Mouse (Mus musculus) midbrain, embryonic 15.5 days (tissue): Measurements from ENCODE around the gene Efr3b. TPM values are rescaled to one million over a fixed set of nuclear protein-coding genes. Genes with fewer than 3 reads are reported as not detected.
A peak's percentile ranks its signal among the peaks of the same experiment; 100 is the strongest.

Experiments
- ATAC-seq: fragments of 200-750 bp; cut with Nextera tagmentation; replicated peaks from 2 replicates; pipeline ENCODE4 v1.8.0; 2017; ENCODE audit warnings: moderate TSS enrichment
- H3K27ac ChIP-seq: fragments of 300-500 bp; sonication (generic); 2 replicates; pipeline ENCODE4 v1.5.1; 2015; ENCODE audit warnings: mild to moderate bottlenecking, inconsistent platforms
- H3K27me3 ChIP-seq: fragments of 300-500 bp; sonication (generic); replicated peaks from 2 replicates; pipeline ENCODE4 v1.6.1; 2015; ENCODE audit warnings: inconsistent platforms
- H3K36me3 ChIP-seq: fragments of 300-500 bp; sonication (generic); replicated peaks from 2 replicates; pipeline ENCODE4 v1.6.1; 2015; ENCODE audit warnings: inconsistent platforms
- H3K4me1 ChIP-seq: fragments of 300-500 bp; sonication (generic); 2 replicates; pipeline ENCODE4 v1.6.1; 2015; ENCODE audit warnings: inconsistent platforms
- H3K4me2 ChIP-seq: fragments of 300-500 bp; sonication (generic); 2 replicates; pipeline ENCODE4 v1.6.1; 2015; ENCODE audit warnings: inconsistent platforms, mild to moderate bottlenecking, moderate library complexity
- H3K4me3 ChIP-seq: fragments of 300-500 bp; sonication (generic); 2 replicates; pipeline ENCODE4 v1.5.1; 2015; ENCODE audit warnings: mild to moderate bottlenecking, inconsistent platforms
- H3K9ac ChIP-seq: fragments of 300-500 bp; sonication (generic); 2 replicates; pipeline ENCODE4 v1.6.1; 2015; ENCODE audit warnings: mild to moderate bottlenecking, inconsistent platforms
- H3K9me3 ChIP-seq: fragments of 300-500 bp; sonication (generic); 2 replicates; pipeline ENCODE4 v1.6.1; 2016; ENCODE audit warnings: inconsistent platforms
- WGBS: fragments of 180-500 bp; shearing (Covaris S2); methylation state at CpG from one replicate; pipeline ENCODE4 v1.1.7; 2015; ENCODE audit warnings: mixed read lengths; 5-methylcytosine and 5-hydroxymethylcytosine counted together
- polyA plus RNA-seq: library from polyadenylated mRNA; unstranded; fragments of >200 nt; fragmentation: Nextera tagmentation; extraction: Ambion mirVana; gene quantifications from 2 replicates; pipeline ENCODE4 v1.2.1, GENCODE M21; 2015

Efr3b gene
- polyA plus RNA-seq, 1 experiment from 2014 or later = 51.7 TPM

DNA sequence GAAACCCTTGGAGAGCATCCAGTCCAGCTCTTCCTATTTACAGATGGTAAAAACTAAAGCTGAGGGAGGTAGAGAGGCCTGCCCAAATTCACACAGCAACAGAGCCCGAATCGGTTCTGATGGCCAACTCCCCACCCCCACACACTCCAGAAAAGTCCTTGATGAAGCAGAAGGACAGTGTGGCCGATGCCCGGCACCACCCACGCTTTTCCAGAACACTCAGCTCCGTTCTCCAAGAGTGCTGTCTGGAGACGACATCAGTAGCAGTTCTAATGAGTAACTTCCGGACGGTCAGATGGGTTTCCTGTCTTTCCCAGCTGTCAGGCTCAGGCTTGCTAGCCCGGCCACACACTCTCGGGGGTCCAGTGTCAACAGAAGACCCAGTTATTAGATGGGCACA, 10.2 kb downstream of the Efr3b start:
- no peaks in the 10 kb centered on the region for H3K27me3 ChIP-seq
- 88% methylated on average over 11 of the region's 11 CpGs for WGBS
- no peak overlapping the region for H3K4me2 ChIP-seq
- H3K4me1 ChIP-seq = peaks cover 3% of the 10 kb centered on the region; the same call in 1 of the 2 replicates
- no peak overlapping the region for H3K27ac ChIP-seq
- no peak overlapping the region for H3K9ac ChIP-seq
- no peaks in the 10 kb centered on the region for H3K9me3 ChIP-seq
- no peaks in the 10 kb centered on the region for H3K36me3 ChIP-seq
- no peak overlapping the region for H3K4me3 ChIP-seq
- no peak for ATAC-seq

DNA sequence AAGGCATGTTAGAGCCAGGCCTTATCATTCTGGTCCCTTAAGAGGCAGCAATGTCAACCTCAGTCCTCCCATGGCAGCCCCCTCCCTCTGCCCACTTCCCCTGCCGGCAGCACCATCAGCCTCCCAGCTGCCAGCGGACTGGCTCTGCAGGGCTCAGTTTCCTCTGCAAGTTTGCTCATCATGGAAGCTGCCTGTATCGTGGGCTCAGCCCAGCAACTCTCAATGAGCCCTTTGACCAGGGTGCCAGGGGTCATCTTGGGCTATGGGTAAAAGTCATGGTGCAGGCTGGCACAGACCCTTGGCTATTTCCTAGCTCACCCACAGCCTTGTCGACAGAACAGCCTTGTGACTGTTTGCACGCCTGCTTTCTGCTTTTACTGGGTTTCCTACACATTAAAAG, 14.4 kb downstream of the Efr3b start:
- H3K36me3 ChIP-seq = no peaks in the 10 kb centered on the region
- no peak overlapping the region for H3K9ac ChIP-seq
- H3K4me2 ChIP-seq = no peak overlapping the region
- no peaks in the 10 kb centered on the region for H3K27me3 ChIP-seq
- WGBS = 78% methylated on average over 5 of the region's 5 CpGs
- H3K4me1 ChIP-seq = peaks cover 8% of the 10 kb centered on the region; the same call in 1 of the 2 replicates
- no peak overlapping the region for H3K27ac ChIP-seq
- H3K9me3 ChIP-seq = no peaks in the 10 kb centered on the region
- ATAC-seq = no peak
- no peak overlapping the region for H3K4me3 ChIP-seq

GRCm38 (mm10) chr12:4023501-4023900, 15.2 kb downstream of the Efr3b start:
- Histone ChIP-seq H3K27me3 (no peaks in the 10 kb centered on the region), H3K36me3 (no peaks in the 10 kb centered on the region), H3K9ac (no peak overlapping the region), H3K4me2 (no peak overlapping the region), H3K4me3 (no peak overlapping the region), H3K9me3 (no peaks in the 10 kb centered on the region), H3K27ac (no peak overlapping the region), H3K4me1 (peaks cover 8% of the 10 kb centered on the region; the same call in 1 of the 2 replicates)
- WGBS = 96% methylated on average over 14 of the region's 14 CpGs
- no peak for ATAC-seq

DNA sequence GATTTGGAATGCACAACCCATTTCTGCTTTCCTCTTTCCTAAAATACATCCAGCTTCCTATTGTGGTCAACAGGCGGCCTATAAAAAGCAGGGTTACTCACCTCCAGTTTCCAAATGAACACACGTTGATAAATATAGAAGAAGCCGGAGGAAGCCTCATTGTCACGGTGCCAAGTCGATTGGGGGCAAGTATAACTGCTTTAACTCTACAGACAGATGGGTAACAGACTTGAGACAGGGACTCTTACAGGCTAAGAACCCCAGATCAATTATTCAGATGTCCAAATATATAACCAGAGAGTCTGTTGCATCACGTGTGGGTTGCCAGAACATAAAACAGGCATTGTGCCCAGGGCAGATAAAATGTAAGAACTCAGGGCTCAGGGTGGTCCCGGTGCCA, 15.9 kb downstream of the Efr3b start:
- H3K4me2 ChIP-seq = no peak overlapping the region
- H3K9me3 ChIP-seq = no peaks in the 10 kb centered on the region
- H3K36me3 ChIP-seq = no peaks in the 10 kb centered on the region
- 81% methylated on average over 7 of the region's 7 CpGs for whole genome bisulfite sequencing
- H3K27ac ChIP-seq = no peak overlapping the region
- H3K27me3 ChIP-seq = no peaks in the 10 kb centered on the region
- no peak overlapping the region for H3K9ac ChIP-seq
- H3K4me1 ChIP-seq = peaks cover 8% of the 10 kb centered on the region; the same call in 1 of the 2 replicates
- ATAC-seq = no peak
- no peak overlapping the region for H3K4me3 ChIP-seq

- H3K9me3 ChIP-seq = no peaks in the 10 kb centered on the region
- no peak overlapping the region for H3K4me2 ChIP-seq
- peaks cover 8% of the 10 kb centered on the region; the same call in 1 of the 2 replicates for H3K4me1 ChIP-seq
- WGBS = 35% methylated on average over 8 of the region's 8 CpGs
- no peak overlapping the region for H3K4me3 ChIP-seq
- no peaks in the 10 kb centered on the region for H3K36me3 ChIP-seq
- no peak overlapping the region for H3K9ac ChIP-seq
- peak overlapping the region; percentile 10; the same call in 1 of the 2 replicates for H3K27ac ChIP-seq
- no peaks in the 10 kb centered on the region for H3K27me3 ChIP-seq
- ATAC-seq = peak; percentile 55
Measured at GRCm38 (mm10) chr12:4020505-4020904, 18.2 kb downstream of the Efr3b start.

- H3K9me3 ChIP-seq = no peaks in the 10 kb centered on the region
- no peaks in the 10 kb centered on the region for H3K27me3 ChIP-seq
- no peak overlapping the region for H3K4me2 ChIP-seq
- no peak overlapping the region for H3K9ac ChIP-seq
- no peaks in the 10 kb centered on the region for H3K36me3 ChIP-seq
- peaks cover 5% of the 10 kb centered on the region; the same call in 1 of the 2 replicates for H3K4me1 ChIP-seq
- ATAC-seq = no peak
- WGBS = 44% methylated on average over 7 of the region's 7 CpGs
- no peak overlapping the region for H3K4me3 ChIP-seq
- no peak overlapping the region for H3K27ac ChIP-seq
Measured at GRCm38 (mm10) chr12:4016321-4016720, 22.4 kb downstream of the Efr3b start.

DNA sequence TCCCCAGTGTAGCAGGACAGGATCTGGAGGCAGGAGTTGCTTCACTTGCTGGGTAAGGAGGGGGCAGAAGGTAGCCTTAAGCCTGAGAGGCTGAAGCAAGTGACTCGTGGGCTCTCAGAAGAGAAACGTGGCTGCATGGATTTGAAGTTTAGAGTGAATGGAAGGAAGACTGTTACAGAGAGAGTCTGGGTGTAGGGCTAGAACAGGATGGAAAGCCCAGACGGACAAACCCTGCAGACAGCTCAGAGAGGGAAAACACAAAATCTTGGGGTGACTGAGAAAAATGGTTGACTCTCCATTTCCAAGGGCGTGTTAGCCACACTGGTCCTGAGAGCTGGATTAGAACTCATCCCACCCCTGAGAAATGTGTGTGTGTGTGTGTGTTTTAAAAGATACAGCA, 23.0 kb downstream of the Efr3b start:
- 80% methylated on average over 4 of the region's 4 CpGs for WGBS
- no peaks in the 10 kb centered on the region for H3K9me3 ChIP-seq
- H3K27me3 ChIP-seq = no peaks in the 10 kb centered on the region
- H3K4me2 ChIP-seq = no peak overlapping the region
- peaks cover 5% of the 10 kb centered on the region; the same call in 1 of the 2 replicates for H3K4me1 ChIP-seq
- no peak overlapping the region for H3K4me3 ChIP-seq
- H3K36me3 ChIP-seq = no peaks in the 10 kb centered on the region
- no peak overlapping the region for H3K27ac ChIP-seq
- ATAC-seq = no peak
- H3K9ac ChIP-seq = no peak overlapping the region

DNA sequence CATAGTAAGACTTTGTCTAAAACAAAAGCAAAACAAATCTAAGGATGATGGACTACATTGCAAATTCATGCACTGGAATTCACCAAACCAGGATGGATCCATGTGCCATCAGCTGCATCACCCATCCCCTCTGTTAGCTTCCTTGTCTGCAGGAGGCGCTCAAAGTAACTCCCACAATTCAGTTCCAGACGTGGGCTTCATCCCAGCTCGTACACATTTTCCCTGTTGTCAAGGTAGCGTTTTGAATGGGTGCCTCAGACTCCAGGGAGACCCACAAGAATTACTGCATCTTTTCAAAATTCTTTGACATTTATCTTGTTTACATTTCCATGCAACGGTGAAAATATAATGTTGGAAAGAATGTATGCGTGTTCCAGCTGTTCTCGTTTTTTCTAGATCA, 23.5 kb downstream of the Efr3b start:
- H3K27me3 ChIP-seq = no peaks in the 10 kb centered on the region
- no peak for ATAC-seq
- H3K9ac ChIP-seq = no peak overlapping the region
- H3K27ac ChIP-seq = no peak overlapping the region
- no peaks in the 10 kb centered on the region for H3K4me1 ChIP-seq
- whole genome bisulfite sequencing = 67% methylated on average over 7 of the region's 7 CpGs
- H3K9me3 ChIP-seq = no peaks in the 10 kb centered on the region
- no peaks in the 10 kb centered on the region for H3K36me3 ChIP-seq
- no peak overlapping the region for H3K4me2 ChIP-seq
- H3K4me3 ChIP-seq = no peak overlapping the region

- WGBS = 90% methylated on average over 5 of the region's 5 CpGs
- Histone ChIP-seq H3K9me3 (no peaks in the 10 kb centered on the region), H3K27ac (no peak overlapping the region), H3K4me3 (no peak overlapping the region), H3K36me3 (no peaks in the 10 kb centered on the region), H3K27me3 (no peaks in the 10 kb centered on the region), H3K4me2 (no peak overlapping the region), H3K9ac (no peak overlapping the region), H3K4me1 (peaks cover 25% of the 10 kb centered on the region; the same call in 1 of the 2 replicates)
- ATAC-seq = no peak
Measured at GRCm38 (mm10) chr12:4011715-4012114, 27.0 kb downstream of the Efr3b start.

DNA sequence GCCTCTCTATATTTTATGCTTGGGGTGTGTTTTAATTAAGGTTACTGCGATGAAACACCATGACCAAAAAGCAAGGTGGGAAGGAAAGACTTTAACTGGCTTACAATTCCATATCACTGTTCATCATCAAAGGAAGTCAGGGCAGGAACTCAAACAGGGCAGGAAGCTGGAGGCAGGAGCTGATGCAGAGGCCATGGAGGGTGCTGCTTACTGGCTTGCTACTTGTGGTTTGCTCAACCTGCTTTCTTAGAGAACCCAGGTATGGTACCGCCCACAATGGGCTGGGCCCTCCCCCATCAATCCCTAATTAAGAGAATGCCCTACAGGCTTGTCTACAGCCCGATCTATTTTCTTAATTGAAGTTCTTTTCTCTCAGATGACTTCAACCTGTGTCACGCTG, 27.4 kb downstream of the Efr3b start:
- 86% methylated on average over 4 of the region's 4 CpGs for WGBS

GRCm38 (mm10) chr12:4008731-4009130, 30.0 kb downstream of the Efr3b start:
- 34% methylated on average over 12 of the region's 12 CpGs for WGBS
- Histone ChIP-seq H3K27ac (peak overlapping the region; percentile 32), H3K27me3 (no peaks in the 10 kb centered on the region), H3K9ac (no peak overlapping the region), H3K4me2 (0 out of 2 replicates have a peak overlapping the region, but pooled peaks have one; percentile 2), H3K4me1 (peaks cover 26% of the 10 kb centered on the region; the same call in 1 of the 2 replicates), H3K4me3 (no peak overlapping the region), H3K36me3 (no peaks in the 10 kb centered on the region), H3K9me3 (no peaks in the 10 kb centered on the region)
- ATAC-seq = no peak

More for the DNA sequence above, 27.4 kb downstream of the Efr3b start:
- H3K27ac ChIP-seq = no peak overlapping the region
- H3K9ac ChIP-seq = no peak overlapping the region
- H3K27me3 ChIP-seq = no peaks in the 10 kb centered on the region
- peaks cover 26% of the 10 kb centered on the region; the same call in 1 of the 2 replicates for H3K4me1 ChIP-seq
- no peaks in the 10 kb centered on the region for H3K9me3 ChIP-seq
- no peaks in the 10 kb centered on the region for H3K36me3 ChIP-seq
- no peak overlapping the region for H3K4me2 ChIP-seq
- no peak for ATAC-seq
- no peak overlapping the region for H3K4me3 ChIP-seq

DNA sequence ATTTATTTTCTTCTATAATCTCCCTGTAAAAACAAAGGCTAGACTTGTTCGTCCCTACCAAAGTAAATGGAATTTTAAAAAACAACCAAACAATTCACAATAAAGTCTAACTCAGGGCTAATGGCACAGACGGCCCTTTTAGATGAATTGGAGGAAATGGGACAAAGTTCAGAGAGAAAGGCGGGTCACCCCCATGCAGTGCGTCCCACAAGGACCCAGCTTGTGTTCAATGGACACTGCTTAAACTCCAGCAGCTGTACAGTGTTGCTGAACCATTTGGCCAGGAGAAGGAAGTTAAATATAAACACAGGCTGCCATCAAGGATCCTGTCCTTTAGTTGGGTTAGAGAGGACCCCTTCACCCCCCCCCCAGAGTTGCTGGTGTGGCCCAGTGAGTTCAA, 30.9 kb downstream of the Efr3b start:
- H3K27ac ChIP-seq = no peak overlapping the region
- no peaks in the 10 kb centered on the region for H3K36me3 ChIP-seq
- no peak overlapping the region for H3K4me3 ChIP-seq
- H3K9ac ChIP-seq = no peak overlapping the region
- no peak overlapping the region for H3K4me2 ChIP-seq
- no peaks in the 10 kb centered on the region for H3K27me3 ChIP-seq
- WGBS = 64% methylated on average over 4 of the region's 4 CpGs
- peaks cover 26% of the 10 kb centered on the region; the same call in 1 of the 2 replicates for H3K4me1 ChIP-seq
- ATAC-seq = no peak
- H3K9me3 ChIP-seq = no peaks in the 10 kb centered on the region

DNA sequence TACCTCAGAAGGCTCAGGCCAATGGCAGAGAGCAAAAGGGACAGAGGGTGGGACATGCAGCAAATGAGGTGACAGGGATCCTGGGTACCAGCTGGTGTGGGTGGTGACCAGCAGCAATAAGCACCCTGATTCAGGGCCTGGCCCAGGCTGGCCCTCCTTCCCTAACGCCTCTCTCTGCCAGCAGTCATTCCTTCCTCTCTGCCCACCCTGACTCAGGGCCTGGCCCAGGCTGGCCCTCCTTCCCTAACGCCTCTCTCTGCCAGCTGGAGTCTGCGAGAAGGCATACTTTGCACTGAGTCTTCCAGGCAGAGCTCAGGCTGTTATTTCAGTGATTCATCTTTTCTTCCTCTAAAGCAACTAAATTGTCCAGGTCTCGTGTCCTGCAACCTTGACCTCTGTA, 31.5 kb downstream of the Efr3b start:
- Histone ChIP-seq H3K36me3 (no peaks in the 10 kb centered on the region), H3K4me1 (peaks cover 26% of the 10 kb centered on the region; the same call in 1 of the 2 replicates), H3K9me3 (no peaks in the 10 kb centered on the region), H3K4me2 (no peak overlapping the region), H3K4me3 (no peak overlapping the region), H3K27me3 (no peaks in the 10 kb centered on the region), H3K9ac (no peak overlapping the region), H3K27ac (peak overlapping the region; percentile 39; the same call in 1 of the 2 replicates)
- peak; percentile 40; the same call in 1 of the 2 replicates for ATAC-seq
- 56% methylated on average over 4 of the region's 4 CpGs for WGBS
